Mouse (Mus musculus) CH12.LX (cell line): ENCODE measurements around the gene Ntng1. TPM values are rescaled to one million over a fixed set of nuclear protein-coding genes. Genes with fewer than 3 reads are reported as not detected.

Source experiments
- DNase-seq: peaks from one replicate; pipeline ENCODE4 v3.0.0-alpha.2; 2013; ENCODE audit errors: extremely low read depth
- H3K27ac ChIP-seq: 2 replicates; pipeline ENCODE4 v1.5.1; 2012; ENCODE audit warnings: low read depth, mild to moderate bottlenecking, control low read depth, moderate library complexity; ENCODE audit not compliant: insufficient read depth
- H3K27me3 ChIP-seq: replicated peaks from 2 replicates; pipeline ENCODE3; 2012; ENCODE audit warnings: inconsistent platforms
- H3K36me3 ChIP-seq, 2 experiments: replicated peaks in 1 of 2; 2 replicates each; pipeline versions ENCODE3 to v1.6.1; 2012; ENCODE audit warnings: inconsistent platforms in 1 of 2, low read length in 1 of 2, mild to moderate bottlenecking in 1 of 2, mixed read lengths in 1 of 2, moderate library complexity in 1 of 2; ENCODE audit not compliant: control insufficient read depth in 1 of 2, insufficient read depth in 1 of 2
- H3K4me1 ChIP-seq, 2 experiments: 2 replicates each; pipeline ENCODE4 v1.6.1; 2012; ENCODE audit warnings: inconsistent platforms in 1 of 2, moderate library complexity in 1 of 2; ENCODE audit not compliant: insufficient read depth in 2 of 2, control insufficient read depth in 1 of 2
- H3K4me2 ChIP-seq: 2 replicates; pipeline ENCODE4 v1.6.1; 2012; ENCODE audit warnings: low read depth, mild to moderate bottlenecking, control low read depth; ENCODE audit not compliant: poor library complexity, insufficient read depth, severe bottlenecking
- H3K4me3 ChIP-seq, 3 experiments: fragments of 150-350 bp in 1 of 3; sonication (generic) in 1 of 3; replicated peaks in 1 of 3; 2 replicates each; pipeline versions ENCODE3 to v1.5.1; 2011 to 2012; ENCODE audit warnings: low read depth in 2 of 3, low read length in 2 of 3, mild to moderate bottlenecking in 2 of 3, moderate library complexity in 2 of 3, control low read depth in 1 of 3, improper control_type of control experiment in 1 of 3, inconsistent platforms in 1 of 3, mixed read lengths in 1 of 3; ENCODE audit not compliant: poor library complexity in 1 of 3
- H3K79me2 ChIP-seq: replicated peaks from 2 replicates; pipeline ENCODE4 v1.6.1; 2012; ENCODE audit warnings: mild to moderate bottlenecking, moderate library complexity; ENCODE audit not compliant: control insufficient read depth, poor library complexity, insufficient read depth, severe bottlenecking; ENCODE audit errors: extremely low read depth
- H3K9ac ChIP-seq: 2 replicates; pipeline ENCODE4 v1.6.1; 2012; ENCODE audit warnings: low read depth, mild to moderate bottlenecking, control low read depth, moderate library complexity; ENCODE audit not compliant: insufficient read depth
- H3K9me3 ChIP-seq: replicated peaks from 2 replicates; pipeline ENCODE3; 2012; ENCODE audit warnings: low read length, inconsistent platforms, mixed read lengths
- BHLHE40 ChIP-seq: IDR thresholded peaks from 2 replicates; pipeline ENCODE4 v1.6.1; 2011; ENCODE audit warnings: mild to moderate bottlenecking, low read depth, low read length, improper control_type of control experiment
- CHD2 ChIP-seq: IDR thresholded peaks from 2 replicates; pipeline ENCODE4 v1.6.1; 2011; ENCODE audit warnings: low read length, improper control_type of control experiment
- CTCF ChIP-seq, 2 experiments: IDR thresholded peaks in 1 of 2; conservative IDR thresholded peaks in 1 of 2; 2 replicates each; pipeline ENCODE4 v1.5.1; 2011 to 2012; ENCODE audit warnings: low read depth in 2 of 2, low read length in 2 of 2, improper control_type of control experiment in 1 of 2, inconsistent platforms in 1 of 2, mild to moderate bottlenecking in 1 of 2, moderate library complexity in 1 of 2
- ETS1 ChIP-seq: conservative IDR thresholded peaks from 2 replicates; pipeline ENCODE4 v1.6.1; 2012; ENCODE audit warnings: low read depth, mild to moderate bottlenecking, inconsistent platforms, low read length, improper control_type of control experiment, moderate library complexity
- HCFC1 ChIP-seq: IDR thresholded peaks from 2 replicates; pipeline ENCODE4 v1.6.1; 2012; ENCODE audit warnings: low read depth, mild to moderate bottlenecking, inconsistent platforms, low read length, improper control_type of control experiment
- KAT2A ChIP-seq: IDR thresholded peaks from 2 replicates; pipeline ENCODE4 v1.6.1; 2012; ENCODE audit warnings: low read length, improper control_type of control experiment, inconsistent platforms; ENCODE audit not compliant: insufficient replicate concordance
- MAX ChIP-seq: IDR thresholded peaks from 2 replicates; pipeline ENCODE4 v1.6.1; 2011; ENCODE audit warnings: low read length, improper control_type of control experiment
- MAZ ChIP-seq: IDR thresholded peaks from 2 replicates; pipeline ENCODE4 v1.6.1; 2012; ENCODE audit warnings: low read depth, mild to moderate bottlenecking, inconsistent platforms, low read length, improper control_type of control experiment, moderate library complexity
- MXI1 ChIP-seq: IDR thresholded peaks from 2 replicates; pipeline ENCODE4 v1.6.1; 2011; ENCODE audit warnings: mild to moderate bottlenecking, low read depth, low read length, improper control_type of control experiment
- MYC ChIP-seq: IDR thresholded peaks from 2 replicates; pipeline ENCODE4 v1.6.1; 2011; ENCODE audit warnings: low read depth, mild to moderate bottlenecking, improper control_type of control experiment, low read length
- NELFE ChIP-seq: IDR thresholded peaks from 2 replicates; pipeline ENCODE4 v1.6.1; 2011; ENCODE audit warnings: low read depth, low read length, improper control_type of control experiment
- NRF1 ChIP-seq: IDR thresholded peaks from 2 replicates; pipeline ENCODE4 v1.6.1; 2014; ENCODE audit warnings: low read depth, mild to moderate bottlenecking, inconsistent platforms, low read length, improper control_type of control experiment, moderate library complexity
- PAX5 ChIP-seq: IDR thresholded peaks from 2 replicates; pipeline ENCODE4 v1.6.1; 2012; ENCODE audit warnings: low read length, inconsistent platforms, mixed read lengths
- POLR2A ChIP-seq: IDR thresholded peaks from 2 replicates; pipeline ENCODE4 v1.6.1; 2011; ENCODE audit warnings: low read depth, mild to moderate bottlenecking, improper control_type of control experiment, low read length
- RCOR1 ChIP-seq: conservative IDR thresholded peaks from 2 replicates; pipeline ENCODE4 v1.6.1; 2012; ENCODE audit warnings: low read depth, mild to moderate bottlenecking, inconsistent platforms, low read length, improper control_type of control experiment
- SIN3A ChIP-seq: IDR thresholded peaks from 2 replicates; pipeline ENCODE4 v1.6.1; 2012; ENCODE audit warnings: low read length, improper control_type of control experiment, inconsistent platforms
- TCF12 ChIP-seq: IDR thresholded peaks from 2 replicates; pipeline ENCODE4 v1.6.1; 2014; ENCODE audit warnings: low read depth, mild to moderate bottlenecking, inconsistent platforms, low read length, improper control_type of control experiment
- USF1 ChIP-seq: IDR thresholded peaks from 2 replicates; pipeline ENCODE4 v1.6.1; 2014; ENCODE audit warnings: low read depth, mild to moderate bottlenecking, inconsistent platforms, low read length, improper control_type of control experiment
- USF2 ChIP-seq: conservative IDR thresholded peaks from 2 replicates; pipeline ENCODE4 v1.6.1; 2011; ENCODE audit warnings: low read depth, low read length, improper control_type of control experiment
- ZMIZ1 ChIP-seq: IDR thresholded peaks from 2 replicates; pipeline ENCODE4 v1.6.1; 2012; ENCODE audit warnings: low read depth, mild to moderate bottlenecking, inconsistent platforms, low read length, improper control_type of control experiment
- dilution Hi-C: fragments of 300-500 bp; cut with MboI; formaldehyde crosslinking; loops from 2 replicates; pipeline ENCODE4 v1.14.3; 2020; ENCODE audit warnings: low sequenced_read_pairs; ENCODE audit not compliant: extremely low pct_unique_long_range_greater_than_20kb, extremely low pct_ligation_motif_present
- in situ Hi-C: fragments of 300-500 bp; cut with MboI; formaldehyde crosslinking; loops from 3 replicates; pipeline ENCODE4 v1.14.3; 2019; ENCODE audit warnings: low sequenced_read_pairs, low pct_ligation_motif_present, low pct_unique_long_range_greater_than_20kb, mixed read lengths
- polyA plus RNA-seq: library from polyadenylated mRNA; unstranded; fragments of >175 nt; gene quantifications from 2 replicates; pipeline ENCODE4 v1.2.1, GENCODE M21; 2012; ENCODE audit warnings: low read depth; ENCODE audit not compliant: insufficient read length
- total RNA-seq, 2 experiments: library from RNA; depleted of rRNA; stranded (reverse); fragments of 300-350 nt in 1 of 2; fragments of >200 nt in 1 of 2; gene quantifications; 2 replicates each; pipeline ENCODE4 v1.2.3; 2012 to 2014

The Ntng1 gene
- total and polyA plus RNA-seq, 3 experiments: not detected

DNA sequence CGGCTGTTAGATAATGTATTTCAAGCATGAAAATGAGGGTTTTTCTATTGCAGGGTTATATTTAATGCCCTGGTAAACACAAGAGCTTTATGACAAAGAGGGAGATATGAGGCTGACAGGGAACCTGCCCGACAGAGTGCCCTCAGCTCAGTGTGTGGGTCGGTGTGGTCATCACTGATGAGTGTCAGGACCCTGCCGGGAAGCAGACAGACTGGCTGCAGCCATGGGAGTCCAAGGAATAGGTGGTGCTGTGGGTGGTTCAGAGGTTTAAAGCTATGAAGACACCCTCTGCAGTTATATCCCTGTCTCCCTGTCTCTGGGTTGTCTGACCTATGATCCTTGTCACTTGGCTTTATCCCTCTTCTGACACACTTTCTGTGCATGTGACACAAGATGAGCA, 258.1 kb downstream of the Ntng1 start:
- TF ChIP-seq BHLHE40 (no peak), MXI1 (no peak), MYC (no peak), MAX (no peak), HCFC1 (no peak), USF1 (no peak)
- no peaks in the 10 kb centered on the region for H3K27me3 ChIP-seq
- in situ Hi-C loops (no loop called here), dilution Hi-C loops (no loop called here)
- H3K4me2 ChIP-seq: no peak overlapping the region
- H3K9ac ChIP-seq: no peak overlapping the region
- no peaks in the 10 kb centered on the region for H3K4me1 ChIP-seq
- H3K9me3 ChIP-seq: peaks cover 40% of the 10 kb centered on the region
- H3K27ac ChIP-seq: no peak overlapping the region
- H3K79me2 ChIP-seq: no peaks in the 10 kb centered on the region
- H3K4me3 ChIP-seq: no peak overlapping the region
- H3K36me3 ChIP-seq: no peaks in the 10 kb centered on the region
- no peak for DNase-seq

DNA sequence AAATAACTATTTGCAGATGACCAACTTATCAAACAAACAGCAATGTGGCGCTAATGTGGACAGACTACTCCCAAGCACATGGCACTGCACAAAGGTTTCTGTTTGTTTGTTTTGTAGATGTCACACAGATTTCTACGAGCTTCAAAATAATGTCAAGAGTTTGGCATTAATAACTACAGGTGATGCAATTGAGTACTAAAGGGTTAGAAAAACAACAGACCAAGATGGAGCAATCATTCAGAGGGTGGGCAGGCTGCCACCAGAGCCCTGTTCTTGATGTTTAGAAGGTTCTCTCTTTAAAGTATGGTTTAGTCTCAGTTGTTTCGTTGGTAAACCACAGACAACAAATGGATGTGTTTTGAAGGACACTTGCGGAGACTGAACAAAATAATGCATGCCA, 264.8 kb downstream of the Ntng1 start:
- Histone ChIP-seq H3K27ac (no peak overlapping the region), H3K9ac (no peak overlapping the region), H3K27me3 (no peaks in the 10 kb centered on the region), H3K4me3 (no peak overlapping the region), H3K4me2 (no peak overlapping the region), H3K4me1 (no peaks in the 10 kb centered on the region), H3K79me2 (no peaks in the 10 kb centered on the region), H3K9me3 (peaks cover 49% of the 10 kb centered on the region), H3K36me3 (no peaks in the 10 kb centered on the region)
- no peak for DNase-seq
- dilution Hi-C loops: no loop called here
- in situ Hi-C loops: no loop called here
- TF ChIP-seq MAX (no peak), CHD2 (no peak), USF2 (no peak), RCOR1 (no peak), MAZ (no peak), MXI1 (no peak), PAX5 (no peak), USF1 (no peak), ZMIZ1 (no peak), POLR2A (no peak), CTCF (conservative IDR thresholded peaks at IDR 0.05 in 1 of 2, IDR thresholded peaks at IDR 0.05 in 1 of 2; ENCODE audit: low read depth in 2 of 2, low read length in 2 of 2) (no peak), BHLHE40 (no peak), SIN3A (no peak), NELFE (no peak), HCFC1 (no peak), ETS1 (no peak)

DNA sequence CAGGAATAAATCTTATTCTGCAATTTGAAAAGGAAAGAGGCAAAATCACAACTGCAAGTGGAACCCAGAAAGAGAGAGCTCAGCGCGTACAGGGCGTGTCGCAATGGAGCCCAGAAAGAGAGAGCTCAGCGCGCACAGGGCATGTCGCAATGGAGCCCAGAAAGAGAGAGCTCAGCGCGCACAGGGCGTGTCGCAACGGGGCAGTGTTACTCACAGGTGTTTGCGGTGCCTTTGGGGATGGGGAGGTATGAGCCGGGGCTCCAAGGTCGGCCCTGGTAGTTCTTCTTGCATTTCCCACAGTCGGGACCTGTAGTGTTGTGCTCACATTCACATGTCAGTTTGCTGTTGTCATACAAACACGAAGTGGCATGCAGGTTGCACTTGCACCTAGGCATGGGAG, 271.8 kb downstream of the Ntng1 start:
- DNase-seq: no peak
- H3K4me2 ChIP-seq: no peak overlapping the region
- no peak overlapping the region for H3K9ac ChIP-seq
- H3K27ac ChIP-seq: no peak overlapping the region
- H3K4me3 ChIP-seq: no peak overlapping the region
- no peaks in the 10 kb centered on the region for H3K4me1 ChIP-seq
- peaks cover 46% of the 10 kb centered on the region for H3K9me3 ChIP-seq
- H3K36me3 ChIP-seq: no peaks in the 10 kb centered on the region
- in situ Hi-C loops (no loop called here), dilution Hi-C loops (no loop called here)
- no peaks in the 10 kb centered on the region for H3K79me2 ChIP-seq
- TF ChIP-seq CTCF (conservative IDR thresholded peaks at IDR 0.05 in 1 of 2, IDR thresholded peaks at IDR 0.05 in 1 of 2; ENCODE audit: low read depth in 2 of 2, low read length in 2 of 2) (no peak), NELFE (no peak), TCF12 (no peak), ETS1 (no peak), KAT2A (no peak), NRF1 (no peak)
- H3K27me3 ChIP-seq: no peaks in the 10 kb centered on the region
